Mouse (Mus musculus): Measurements from ENCODE around the gene Slc25a22.

DNA sequence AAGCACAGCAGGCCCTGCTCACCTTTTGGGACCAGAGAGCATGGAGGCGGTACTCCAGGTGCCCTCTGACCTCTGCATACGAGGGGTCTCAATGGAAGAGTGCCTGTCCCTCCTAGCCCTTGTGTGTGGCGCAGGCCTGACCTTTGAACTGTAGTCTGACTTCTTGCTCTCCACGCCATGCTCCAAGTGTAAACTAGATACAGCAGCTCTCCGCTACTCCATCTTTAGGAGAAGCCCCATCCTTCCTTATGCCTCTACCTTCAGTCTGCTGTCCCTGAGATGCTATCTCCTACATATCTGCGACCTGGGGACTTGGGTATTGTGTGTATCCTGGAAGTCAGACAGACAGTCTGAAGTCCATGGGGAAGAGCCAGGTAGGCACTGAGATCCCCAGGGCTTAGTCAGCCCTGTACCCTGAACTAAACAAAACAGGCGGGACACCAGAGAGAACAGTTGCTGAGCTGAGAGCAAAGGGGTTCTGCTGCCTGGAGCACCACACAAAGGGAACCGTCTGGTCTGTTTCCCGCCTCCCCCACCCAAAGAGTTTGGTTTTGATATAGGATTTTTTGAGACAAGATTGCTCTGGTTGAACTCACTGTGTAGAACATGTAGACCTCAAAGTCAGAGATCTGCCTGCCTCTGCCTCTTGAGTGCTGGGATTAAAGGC lies 1.7 kb downstream of the Slc25a22 start:
- TF ChIP-seq CTCF (IDR thresholded peaks at IDR 0.05; ENCODE audit: control insufficient read depth, insufficient read depth, insufficient replicate concordance, low read depth, low read length) (no peak), POLR2A (IDR thresholded peaks at IDR 0.05; ENCODE audit: control insufficient read depth, low read depth, low read length) (no peak)

Measured in testis, adult 2 months (tissue).